Mouse (Mus musculus) heart, embryonic 10.5 days (tissue): ENCODE measurements around the gene Tm9sf4. TPM values are rescaled to one million over a fixed set of nuclear protein-coding genes. Genes with fewer than 3 reads are reported as not detected.

ENCODE experiments used
- DNase-seq: peaks from one replicate; pipeline ENCODE4 v3.0.0-alpha.2; 2017; ENCODE audit warnings: low spot score
- H3K27ac ChIP-seq: fragments of 300-500 bp; sonication (generic); 2 replicates; pipeline ENCODE4 v1.5.1; 2016; ENCODE audit warnings: mild to moderate bottlenecking
- H3K27me3 ChIP-seq: fragments of 300-500 bp; sonication (generic); 2 replicates; pipeline ENCODE4 v1.6.1; 2016; ENCODE audit warnings: mild to moderate bottlenecking; ENCODE audit not compliant: poor library complexity, insufficient read depth, severe bottlenecking
- H3K36me3 ChIP-seq: fragments of 300-500 bp; sonication (generic); 2 replicates; pipeline ENCODE4 v1.6.1; 2016; ENCODE audit warnings: mild to moderate bottlenecking, moderate library complexity
- H3K4me1 ChIP-seq: fragments of 300-500 bp; sonication (generic); 2 replicates; pipeline ENCODE4 v1.6.1; 2016; ENCODE audit warnings: mild to moderate bottlenecking
- H3K4me3 ChIP-seq: fragments of 300-500 bp; sonication (generic); 2 replicates; pipeline ENCODE4 v1.5.1; 2016; ENCODE audit warnings: mild to moderate bottlenecking, moderate library complexity
- H3K9me3 ChIP-seq: fragments of 300-500 bp; sonication (generic); 2 replicates; pipeline ENCODE4 v1.6.1; 2016; ENCODE audit warnings: mild to moderate bottlenecking, moderate library complexity
- WGBS: fragments of 180-500 bp; shearing (Covaris S2); methylation state at CpG from one replicate; pipeline ENCODE4 v1.1.7; 2016; 5-methylcytosine and 5-hydroxymethylcytosine counted together
- polyA plus RNA-seq: library from polyadenylated mRNA; unstranded; fragments of >200 nt; fragmentation: Nextera tagmentation; extraction: Ambion mirVana; gene quantifications from 2 replicates; pipeline ENCODE4 v1.2.1, GENCODE M21; 2016

Tm9sf4 gene
- polyA plus RNA-seq, 1 experiment from 2014 or later, result 74.4 TPM

DNA sequence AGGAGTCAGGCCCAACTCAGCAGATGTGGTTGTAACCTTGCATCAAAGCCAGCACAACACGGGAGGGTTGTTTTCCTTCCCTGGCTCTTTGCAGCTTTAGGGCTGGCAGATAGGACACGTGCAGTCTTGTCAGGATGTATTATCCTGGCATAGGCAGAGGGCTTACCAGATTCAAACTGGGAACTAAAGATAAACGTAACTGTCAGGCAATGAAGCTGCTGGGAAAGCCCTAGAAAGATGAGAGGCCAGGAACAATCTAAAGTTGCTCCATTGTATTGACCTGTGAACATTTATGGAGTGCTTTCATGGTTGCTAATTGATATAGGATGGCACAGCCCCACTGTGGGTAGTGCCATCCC lies 64.5 kb downstream of the Tm9sf4 start:
- H3K4me1 ChIP-seq, result peaks cover 26% of the 10 kb centered on the region

DNA sequence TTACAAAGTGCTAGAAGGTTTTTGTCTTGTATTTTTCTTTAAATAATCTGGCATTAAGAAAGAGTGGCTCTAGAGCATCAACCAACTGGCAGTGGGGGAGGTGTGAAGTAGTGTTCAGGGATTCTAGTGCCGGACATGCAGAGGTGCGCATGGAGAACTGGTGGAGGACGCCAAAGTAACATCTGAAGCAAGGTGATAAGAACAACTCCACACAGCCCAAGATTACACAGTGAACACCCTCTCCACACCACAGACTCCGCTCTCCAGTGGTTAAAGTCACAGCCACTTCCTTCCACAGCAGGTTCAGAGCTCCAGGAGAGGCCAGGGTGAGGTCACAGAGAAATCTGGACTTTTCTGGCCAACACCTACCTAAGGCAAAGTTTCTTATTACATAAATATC lies 66.9 kb downstream of the Tm9sf4 start:
- peaks cover 51% of the 10 kb centered on the region for H3K36me3 ChIP-seq
- H3K27me3 ChIP-seq, result no peaks in the 10 kb centered on the region
- no peak overlapping the region for H3K4me3 ChIP-seq

More for the DNA sequence above, 64.5 kb downstream of the Tm9sf4 start:
- no peaks in the 10 kb centered on the region for H3K27me3 ChIP-seq
- peaks cover 31% of the 10 kb centered on the region for H3K36me3 ChIP-seq
- H3K4me3 ChIP-seq, result peak overlapping the region; percentile 69
- H3K9me3 ChIP-seq, result no peaks in the 10 kb centered on the region
- peak overlapping the region; percentile 16; the same call in 1 of the 2 replicates for H3K27ac ChIP-seq
- no peak for DNase-seq
- WGBS, result 11% methylated on average over 3 of the region's 3 CpGs

DNA sequence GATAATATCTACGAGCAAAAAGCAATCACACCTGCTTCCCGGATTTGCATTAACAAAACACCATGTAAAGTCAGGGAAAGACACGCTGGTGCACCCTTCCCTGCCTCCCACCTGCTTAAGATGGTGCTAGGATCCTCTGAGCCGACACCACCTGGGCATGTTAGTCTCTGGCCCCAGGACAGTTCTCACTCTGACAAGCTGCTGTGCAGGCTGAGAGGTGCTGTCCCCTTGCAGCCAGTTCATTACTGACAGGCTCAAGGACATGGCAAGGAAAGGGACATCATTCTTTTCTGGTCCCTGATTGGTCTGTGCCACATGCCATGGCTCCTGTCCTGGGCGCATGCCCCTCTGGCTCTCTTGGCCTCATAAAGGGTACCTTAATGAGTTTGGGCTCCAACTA lies 67.4 kb downstream of the Tm9sf4 start:
- peaks cover 36% of the 10 kb centered on the region for H3K4me1 ChIP-seq
- H3K36me3 ChIP-seq, result peaks cover 57% of the 10 kb centered on the region
- WGBS, result 74% methylated on average over 5 of the region's 5 CpGs
- H3K4me3 ChIP-seq, result no peak overlapping the region
- H3K27ac ChIP-seq, result no peak overlapping the region
- H3K9me3 ChIP-seq, result no peaks in the 10 kb centered on the region
- no peaks in the 10 kb centered on the region for H3K27me3 ChIP-seq
- DNase-seq, result no peak

More for the DNA sequence above, 66.9 kb downstream of the Tm9sf4 start:
- Histone ChIP-seq H3K9me3 (no peaks in the 10 kb centered on the region), H3K27ac (no peak overlapping the region), H3K4me1 (peaks cover 36% of the 10 kb centered on the region)
- 58% methylated on average over 4 of the region's 4 CpGs for WGBS
- DNase-seq, result no peak

DNA sequence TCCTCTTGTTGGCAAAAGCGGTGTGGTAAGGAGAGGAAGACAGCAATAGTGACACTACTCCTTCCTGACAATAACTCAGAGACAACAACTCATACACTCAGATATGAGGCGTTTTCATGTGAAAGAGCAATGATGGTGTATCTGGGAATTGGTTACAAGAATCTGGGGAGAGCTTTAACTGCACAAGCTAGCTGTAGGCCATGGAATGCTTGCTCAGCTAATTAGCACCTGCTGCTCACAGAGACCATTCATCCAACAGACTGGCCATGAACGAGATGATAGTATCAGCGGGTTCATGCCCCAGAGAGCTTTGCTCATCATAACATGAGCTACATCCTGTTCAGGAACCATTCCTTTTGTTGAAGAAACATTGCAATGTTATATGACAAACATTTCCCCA lies 76.1 kb downstream of the Tm9sf4 start:
- 84% methylated on average over 4 of the region's 4 CpGs for WGBS
- no peaks in the 10 kb centered on the region for H3K27me3 ChIP-seq
- DNase-seq, result no peak
- peaks cover 47% of the 10 kb centered on the region for H3K36me3 ChIP-seq
- no peaks in the 10 kb centered on the region for H3K9me3 ChIP-seq
- no peak overlapping the region for H3K27ac ChIP-seq
- H3K4me1 ChIP-seq, result peaks cover 35% of the 10 kb centered on the region
- H3K4me3 ChIP-seq, result no peak overlapping the region

DNA sequence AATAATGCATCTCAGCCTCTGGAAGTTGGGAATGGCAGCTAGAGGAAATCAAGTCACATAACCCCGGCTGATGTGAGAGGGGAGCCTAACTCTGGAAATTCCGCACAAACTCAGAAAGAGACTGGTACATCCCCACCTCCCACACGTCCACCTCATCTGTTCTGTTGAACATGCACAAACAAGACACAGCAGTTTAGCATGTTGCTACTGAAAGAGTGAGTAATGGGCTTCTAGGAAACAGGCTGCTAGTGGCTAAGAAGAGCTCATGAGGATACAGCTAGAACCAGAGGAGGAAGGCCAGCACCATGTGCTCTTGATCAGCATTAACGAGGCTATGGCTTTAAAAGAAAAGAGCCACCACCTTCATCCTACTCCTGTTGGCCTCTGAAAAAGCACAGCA lies 76.8 kb downstream of the Tm9sf4 start:
- WGBS, result 74% methylated on average over 4 of the region's 4 CpGs
- no peak for DNase-seq
- H3K27ac ChIP-seq, result no peak overlapping the region
- H3K4me3 ChIP-seq, result no peak overlapping the region
- H3K36me3 ChIP-seq, result peaks cover 41% of the 10 kb centered on the region
- no peaks in the 10 kb centered on the region for H3K27me3 ChIP-seq
- peaks cover 41% of the 10 kb centered on the region for H3K4me1 ChIP-seq
- H3K9me3 ChIP-seq, result no peaks in the 10 kb centered on the region

DNA sequence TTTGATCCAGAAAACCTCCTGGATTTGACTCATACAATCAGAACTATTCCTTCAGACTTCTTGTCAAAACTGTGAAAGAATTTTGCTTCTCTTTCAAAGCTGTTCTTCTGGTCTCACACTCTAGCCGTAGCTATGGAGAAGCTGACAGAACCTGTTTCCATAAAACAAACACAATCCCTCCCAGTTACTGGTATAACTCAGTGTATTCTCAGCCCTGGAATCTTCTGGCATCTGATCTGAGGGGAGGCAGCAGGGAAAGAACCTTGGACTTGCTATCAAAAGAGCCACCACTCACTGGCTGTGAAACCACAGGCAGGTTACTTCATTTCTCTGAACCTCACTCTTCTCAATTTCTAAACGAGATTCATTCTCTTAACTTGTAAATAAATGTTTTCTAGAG lies 77.3 kb downstream of the Tm9sf4 start:
- Histone ChIP-seq H3K4me3 (peak overlapping the region; percentile 79), H3K27me3 (no peaks in the 10 kb centered on the region), H3K27ac (no peak overlapping the region), H3K4me1 (peaks cover 41% of the 10 kb centered on the region), H3K36me3 (peaks cover 36% of the 10 kb centered on the region), H3K9me3 (no peaks in the 10 kb centered on the region)
- 58% methylated on average over 2 of the region's 2 CpGs for WGBS
- DNase-seq, result no peak

DNA sequence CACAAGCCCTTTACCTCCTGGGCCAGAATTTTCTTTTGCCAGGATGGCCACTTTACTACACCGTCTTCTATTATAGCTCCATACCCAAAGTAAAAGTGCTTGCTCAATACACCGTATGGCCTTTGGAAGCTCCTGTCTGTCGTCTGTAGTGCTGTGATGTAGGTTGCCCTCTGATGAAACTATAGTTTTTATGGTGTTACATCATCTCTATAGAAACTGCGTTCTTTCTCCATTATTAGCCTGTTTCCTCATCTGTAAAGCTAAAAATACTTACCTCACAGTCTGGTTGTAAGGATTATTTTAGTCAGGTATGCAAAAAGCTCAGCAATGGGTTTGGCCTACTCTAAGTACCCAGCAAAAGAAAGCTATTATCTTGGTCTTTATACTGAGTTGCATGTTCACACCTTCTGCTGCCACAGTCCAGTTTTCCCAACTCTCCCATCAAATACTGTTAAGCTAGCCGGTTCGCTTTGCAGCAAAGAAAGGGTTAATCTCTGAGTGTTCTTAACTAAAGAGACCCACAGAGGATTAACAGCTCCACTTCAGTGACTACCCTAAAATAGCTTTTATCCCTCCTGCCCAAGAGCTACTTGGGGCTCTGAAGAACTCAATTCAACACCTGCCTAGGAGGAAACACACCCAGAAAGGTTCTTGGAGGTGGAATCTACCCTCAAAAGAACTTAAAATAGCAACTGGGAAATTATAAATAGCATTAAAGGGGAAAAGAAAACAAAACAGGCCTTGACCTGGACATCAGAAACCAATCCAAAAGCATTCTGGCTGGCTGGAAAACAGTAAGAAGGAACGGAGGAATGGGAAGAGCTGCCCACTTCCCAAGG lies 78.1 kb downstream of the Tm9sf4 start:
- H3K27me3 ChIP-seq, result no peaks in the 10 kb centered on the region
- H3K9me3 ChIP-seq, result no peaks in the 10 kb centered on the region
- DNase-seq, result no peak
- 48% methylated on average over 7 of the region's 7 CpGs for WGBS
- H3K36me3 ChIP-seq, result peaks cover 29% of the 10 kb centered on the region
- H3K4me1 ChIP-seq, result peaks cover 41% of the 10 kb centered on the region
- H3K27ac ChIP-seq, result peak overlapping the region; percentile 95
- peak overlapping the region; percentile 79 for H3K4me3 ChIP-seq

DNA sequence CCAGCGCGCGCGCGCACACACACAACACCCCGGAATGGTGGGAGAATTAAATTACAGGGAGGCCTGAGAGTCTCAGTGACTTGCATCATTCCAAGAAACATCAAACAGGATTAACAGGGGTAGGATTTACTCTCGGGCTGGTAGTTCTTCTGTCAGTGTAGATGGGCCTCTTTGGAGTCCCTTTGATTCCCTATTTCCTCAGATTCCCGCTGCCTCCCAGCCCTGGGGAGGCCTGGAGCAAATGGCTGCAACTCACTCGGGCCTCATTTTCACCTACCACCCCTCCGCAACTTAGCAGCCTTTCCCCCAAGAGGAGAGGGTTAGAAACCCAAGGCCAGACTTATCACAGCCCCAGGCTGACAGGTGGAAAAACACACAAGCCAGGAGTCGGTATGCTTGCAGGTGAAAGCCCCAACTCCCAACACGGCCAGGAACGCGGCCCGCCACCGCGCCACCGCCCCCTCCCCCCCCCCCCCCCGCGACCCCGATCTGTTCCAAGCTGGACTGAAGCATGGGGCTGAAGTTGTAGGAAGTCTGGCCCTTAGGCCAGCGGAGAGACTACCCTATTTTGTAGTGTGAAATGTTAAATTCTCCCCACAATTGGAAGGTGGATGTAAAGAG lies 78.9 kb downstream of the Tm9sf4 start:
- Histone ChIP-seq H3K36me3 (peaks cover 29% of the 10 kb centered on the region), H3K27me3 (no peaks in the 10 kb centered on the region), H3K4me1 (peaks cover 41% of the 10 kb centered on the region), H3K9me3 (no peaks in the 10 kb centered on the region), H3K4me3 (peak overlapping the region; percentile 79), H3K27ac (peak overlapping the region; percentile 95)
- DNase-seq, result no peak
- WGBS, result 3% methylated on average over 22 of the region's 22 CpGs

DNA sequence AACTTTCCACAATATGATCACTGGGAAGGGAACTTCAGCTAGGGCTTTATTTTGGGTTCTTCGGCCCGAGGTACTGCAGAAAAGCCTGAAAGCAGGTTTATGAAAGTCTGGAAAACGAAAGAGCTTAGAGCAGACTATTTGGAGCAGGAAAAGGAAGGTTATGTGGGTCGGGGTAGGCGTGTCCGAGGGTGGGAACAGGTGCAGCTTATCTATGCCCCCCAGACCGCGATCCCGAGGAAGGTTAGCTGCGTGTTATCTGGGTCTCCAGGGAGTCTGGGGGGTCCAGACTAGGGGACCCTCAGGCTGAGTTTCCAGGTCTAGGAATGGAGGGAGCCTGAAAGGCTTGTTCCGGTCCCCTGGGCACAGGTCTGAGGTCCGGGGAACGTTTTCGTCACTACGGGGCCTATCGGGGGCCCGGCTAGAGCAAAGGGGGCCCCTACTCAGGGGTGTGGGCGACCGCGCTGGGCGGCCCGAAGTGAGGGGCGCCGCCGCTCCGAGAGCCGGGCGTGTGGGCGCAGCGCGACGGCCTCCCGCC lies 79.7 kb downstream of the Tm9sf4 start:
- H3K4me3 ChIP-seq, result peak overlapping the region; percentile 79
- peaks cover 28% of the 10 kb centered on the region for H3K36me3 ChIP-seq
- peaks cover 41% of the 10 kb centered on the region for H3K4me1 ChIP-seq
- peak overlapping the region; percentile 95 for H3K27ac ChIP-seq
- peak; percentile 91 for DNase-seq
- H3K9me3 ChIP-seq, result no peaks in the 10 kb centered on the region
- H3K27me3 ChIP-seq, result no peaks in the 10 kb centered on the region
- under 1% methylated on average over 31 of the region's 33 CpGs for WGBS

DNA sequence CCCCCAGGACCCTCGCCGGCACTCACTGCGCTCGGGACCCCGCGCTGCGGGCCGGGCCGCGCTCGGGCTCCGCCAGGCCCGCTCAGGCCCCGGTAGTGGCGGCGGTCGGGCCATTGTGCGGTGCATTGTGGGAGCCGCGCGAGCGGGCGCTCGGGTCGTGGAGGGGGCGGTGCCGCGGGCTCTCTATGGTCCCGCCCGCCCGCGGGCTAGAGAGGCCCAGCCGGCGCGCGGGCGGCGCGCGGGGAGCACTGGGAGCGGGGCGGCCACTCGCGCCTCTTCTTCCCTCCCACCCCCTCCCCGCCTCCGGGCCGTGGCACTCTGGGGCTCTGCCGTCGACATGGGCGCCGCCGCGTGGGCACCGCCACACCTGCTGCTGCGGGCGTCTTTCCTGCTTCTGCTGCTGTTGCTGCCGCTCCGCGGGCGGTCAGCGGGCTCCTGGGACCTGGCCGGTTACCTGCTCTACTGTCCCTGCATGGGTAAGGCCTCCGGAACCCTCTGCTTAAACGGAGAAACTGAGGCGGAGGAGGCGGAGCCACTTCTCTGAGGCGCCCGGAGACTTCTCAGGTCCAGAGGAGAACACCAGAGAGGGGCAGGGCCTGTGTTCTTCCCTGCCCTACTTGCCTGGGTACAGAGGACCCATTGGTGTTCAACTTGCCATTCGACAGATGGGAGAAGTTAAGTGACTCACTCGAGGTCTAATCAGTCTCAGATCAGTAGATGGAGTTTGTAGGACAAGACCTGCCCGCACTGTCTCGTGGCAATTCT lies 80.3 kb downstream of the Tm9sf4 start, which contains the start of the genes Plagl2 and Pofut1:
Plagl2 (minus strand) TSS at position 177 of the 765 bp plus-strand sequence.
Pofut1 (plus strand) TSS at position 284 of the 765 bp plus-strand sequence.
- WGBS, result under 1% methylated on average over 72 of the region's 72 CpGs
- peak; percentile 93 for DNase-seq

DNA sequence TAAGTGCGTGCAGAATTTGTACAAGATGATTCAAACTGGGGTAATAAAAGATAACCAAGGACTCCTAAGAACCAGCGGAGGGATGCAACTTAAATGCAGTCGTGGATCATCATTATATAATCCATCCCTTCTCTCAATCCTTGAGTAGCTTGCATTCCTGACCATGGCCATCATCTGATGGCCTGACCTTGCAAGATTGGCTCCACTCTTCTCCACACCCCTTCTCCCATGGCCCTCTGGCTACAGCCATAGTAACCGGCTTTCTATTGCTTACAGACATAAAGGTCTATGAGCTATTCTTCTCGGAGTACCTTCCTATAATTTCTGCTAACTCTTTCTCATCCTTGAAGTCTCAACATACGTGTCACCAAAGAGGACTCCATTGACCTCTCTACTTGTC lies 81.1 kb downstream of the Tm9sf4 start:
- no peak for DNase-seq
- Histone ChIP-seq H3K4me3 (peak overlapping the region; percentile 79), H3K36me3 (peaks cover 27% of the 10 kb centered on the region; the same call in 1 of the 2 replicates), H3K27me3 (no peaks in the 10 kb centered on the region), H3K9me3 (no peaks in the 10 kb centered on the region), H3K27ac (peak overlapping the region; percentile 95; the same call in 1 of the 2 replicates), H3K4me1 (peaks cover 39% of the 10 kb centered on the region)
- 69% methylated on average over 6 of the region's 6 CpGs for WGBS

More for the DNA sequence above, 80.3 kb downstream of the Tm9sf4 start, which contains the start of the genes Plagl2 and Pofut1:
- H3K36me3 ChIP-seq, result peaks cover 27% of the 10 kb centered on the region
- peaks cover 41% of the 10 kb centered on the region for H3K4me1 ChIP-seq
- H3K27ac ChIP-seq, result peak within 1 kb of the TSS; percentile 95
- H3K9me3 ChIP-seq, result no peaks in the 10 kb centered on the region
- peak within 1 kb of the TSS; percentile 79 for H3K4me3 ChIP-seq
- no peaks in the 10 kb centered on the region for H3K27me3 ChIP-seq

DNA sequence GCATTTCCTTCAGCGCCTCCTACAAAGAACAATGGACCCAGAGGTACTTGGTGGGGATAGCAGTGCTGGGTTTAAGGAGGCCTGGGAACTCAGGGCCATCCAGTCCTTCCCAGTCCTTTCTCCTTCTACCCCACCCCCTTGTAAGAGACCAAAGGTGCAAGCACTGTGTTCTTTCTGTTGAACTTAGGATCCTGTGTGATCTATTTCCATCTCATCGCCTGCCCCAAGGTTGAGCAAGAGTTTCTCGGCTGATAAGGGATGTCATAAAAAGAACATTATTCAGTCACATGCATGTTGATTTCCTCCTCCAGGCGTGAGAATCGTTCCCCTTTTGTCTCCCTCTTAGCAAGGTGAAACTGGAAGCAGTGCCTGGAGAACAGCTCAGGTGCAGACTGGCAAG lies 88.6 kb downstream of the Tm9sf4 start:
- no peak overlapping the region for H3K27ac ChIP-seq
- H3K9me3 ChIP-seq, result no peaks in the 10 kb centered on the region
- no peaks in the 10 kb centered on the region for H3K27me3 ChIP-seq
- peaks cover 76% of the 10 kb centered on the region for H3K36me3 ChIP-seq
- H3K4me3 ChIP-seq, result no peak overlapping the region
- no peak for DNase-seq
- H3K4me1 ChIP-seq, result no peaks in the 10 kb centered on the region
- WGBS, result 87% methylated on average over 5 of the region's 5 CpGs
